20 mouse cellular contexts compared by ENCODE assay signal in the genomic region with DNA sequence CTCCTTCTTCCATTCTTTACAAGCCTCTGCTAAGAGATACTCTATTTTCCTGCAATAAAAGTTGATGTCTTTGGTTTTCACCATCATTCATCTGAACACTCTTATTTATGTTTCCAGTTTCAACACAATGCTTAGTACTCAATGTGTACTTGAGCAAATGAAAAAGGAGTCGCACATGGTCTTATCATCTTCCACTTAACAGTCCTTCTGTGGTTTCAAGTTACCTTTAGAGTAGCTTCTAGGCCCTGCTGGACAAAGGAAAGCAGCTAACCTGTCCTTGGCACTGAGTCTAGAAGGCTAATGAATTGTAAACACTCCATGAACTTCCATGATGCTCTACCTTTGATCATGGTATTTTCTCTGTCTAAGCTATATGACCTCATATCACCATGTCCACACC.
A peak's percentile ranks its signal among the peaks of the same experiment; 100 is the strongest.
DNase-seq lines count a peak whose midpoint lies in the region; ATAC-seq and TF ChIP-seq lines count a peak whose summit lies in the region.
"Had no signal": no experiment of that assay in that cellular context is flagged by ENCODE, and none has a peak within 500 bp of the region (broad histone marks: within the 10 kb centered on the region; RNA-seq: fewer than 3 reads in every experiment).

No protein-coding gene starts in this region.

- H3K36me3 ChIP-seq in kidney, embryonic 15.5 days, result no peaks in the 10 kb centered on the region
- H3K36me3 ChIP-seq in kidney, postnatal 0 days (ENCODE audit: insufficient read depth, low read length), result no peaks in the 10 kb centered on the region
- no peaks in the 10 kb centered on the region for H3K36me3 ChIP-seq in forebrain, embryonic 11.5 days (ENCODE audit: control insufficient read depth, insufficient read depth, low read length)
- H3K36me3 ChIP-seq: embryonic facial prominence, embryonic 10.5 days; embryonic facial prominence, embryonic 12.5 days; forebrain, embryonic 12.5 days had no signal

- no peaks in the 10 kb centered on the region for H3K27me3 ChIP-seq in kidney, embryonic 15.5 days
- H3K27me3 ChIP-seq in kidney, postnatal 0 days (ENCODE audit: insufficient read depth, low read length), result no peaks in the 10 kb centered on the region
- no peaks in the 10 kb centered on the region for H3K27me3 ChIP-seq in forebrain, embryonic 11.5 days (ENCODE audit: control insufficient read depth, insufficient read depth, low read length)
- H3K27me3 ChIP-seq: embryonic facial prominence, embryonic 12.5 days; forebrain, embryonic 12.5 days had no signal

- H3K9ac ChIP-seq in kidney, embryonic 15.5 days, result no peak overlapping the region
- H3K9ac ChIP-seq in kidney, postnatal 0 days (ENCODE audit: low read depth, low read length), result no peak overlapping the region
- no peak overlapping the region for H3K9ac ChIP-seq in forebrain, embryonic 11.5 days (ENCODE audit: low read length)
- H3K9ac ChIP-seq: embryonic facial prominence, embryonic 12.5 days; forebrain, embryonic 12.5 days had no signal

- 29% methylated on average over 1 of the region's 1 CpGs for WGBS in kidney, embryonic 15.5 days
- 30% methylated on average over 1 of the region's 1 CpGs for WGBS in kidney, postnatal 0 days
- WGBS in forebrain, embryonic 11.5 days, result 79% methylated on average over 1 of the region's 1 CpGs

- no peaks in the 10 kb centered on the region for H3K9me3 ChIP-seq in kidney, embryonic 15.5 days (replicated peaks)
- no peaks in the 10 kb centered on the region for H3K9me3 ChIP-seq in kidney, postnatal 0 days (replicated peaks; ENCODE audit: low read length)
- H3K9me3 ChIP-seq in forebrain, embryonic 11.5 days (ENCODE audit: control insufficient read depth, low read length), result no peaks in the 10 kb centered on the region
- H3K9me3 ChIP-seq: embryonic facial prominence, embryonic 10.5 days; embryonic facial prominence, embryonic 12.5 days; forebrain, embryonic 12.5 days had no signal

- no peak for DNase-seq in kidney, adult 9 months
- DNase-seq in kidney, postnatal 0 days (ENCODE audit: low spot score), result peak; percentile 62
- DNase-seq in kidney, adult 8-10 months, result no peak
- DNase-seq in ZHBTc4 (ENCODE audit: low read depth, low spot score), result peak; percentile 2
- no peak for DNase-seq in forebrain, embryonic 11.5 days (ENCODE audit: low spot score)
- DNase-seq: adrenal gland, adult 8-10 months; adrenal gland, postnatal 14 days; adrenal gland, postnatal 36 days; cerebellum, adult 11-12 months; cerebellum, adult 2 months; cerebellum, adult 9-10 months; cerebellum, postnatal 10 days; cerebellum, postnatal 25 days had no signal

- H3K27ac ChIP-seq in kidney, embryonic 15.5 days, result no peak overlapping the region
- no peak overlapping the region for H3K27ac ChIP-seq in kidney, postnatal 0 days
- H3K27ac ChIP-seq in forebrain, embryonic 11.5 days (ENCODE audit: low read depth, low read length), result no peak overlapping the region
- H3K27ac ChIP-seq: embryonic facial prominence, embryonic 10.5 days; embryonic facial prominence, embryonic 12.5 days; forebrain, embryonic 12.5 days had no signal

- no peak overlapping the region for H3K4me3 ChIP-seq in kidney, embryonic 15.5 days (replicated peaks)
- no peak overlapping the region for H3K4me3 ChIP-seq in kidney, postnatal 0 days (replicated peaks; ENCODE audit: low read depth, low read length)
- no peak overlapping the region for H3K4me3 ChIP-seq in forebrain, embryonic 11.5 days (ENCODE audit: low read depth, low read length)
- H3K4me3 ChIP-seq: embryonic facial prominence, embryonic 10.5 days; embryonic facial prominence, embryonic 12.5 days; forebrain, embryonic 12.5 days had no signal

- H3K4me2 ChIP-seq in kidney, embryonic 15.5 days, result no peak overlapping the region
- H3K4me2 ChIP-seq in kidney, postnatal 0 days (ENCODE audit: low read length), result no peak overlapping the region
- H3K4me2 ChIP-seq in forebrain, embryonic 11.5 days (ENCODE audit: low read depth, low read length, severe bottlenecking), result no peak overlapping the region
- H3K4me2 ChIP-seq: embryonic facial prominence, embryonic 12.5 days; forebrain, embryonic 12.5 days had no signal

- H3K4me1 ChIP-seq in kidney, embryonic 15.5 days, result 0 out of 2 replicates have a peak, but pooled peaks cover 6% of the 10 kb centered on the region
- no peaks in the 10 kb centered on the region for H3K4me1 ChIP-seq in kidney, postnatal 0 days (replicated peaks; ENCODE audit: insufficient read depth, low read length)
- no peaks in the 10 kb centered on the region for H3K4me1 ChIP-seq in forebrain, embryonic 11.5 days (replicated peaks; ENCODE audit: control insufficient read depth, insufficient read depth, low read length)
- H3K4me1 ChIP-seq: embryonic facial prominence, embryonic 10.5 days; embryonic facial prominence, embryonic 12.5 days; forebrain, embryonic 12.5 days had no signal

- ATAC-seq in kidney, embryonic 15.5 days (replicated peaks; ENCODE audit: low FRiP score), result peak; percentile 75
- 0 out of 2 replicates have a peak, but pooled peaks have one; percentile 36 for ATAC-seq in kidney, postnatal 0 days (replicated peaks; ENCODE audit: low FRiP score, low read depth)
- no peak for ATAC-seq in forebrain, embryonic 11.5 days (replicated peaks; ENCODE audit: low FRiP score)
- ATAC-seq: activated CD4-positive, CD25-positive, alpha-beta regulatory T cell, adult 4 months; forebrain, embryonic 14.5 days; forebrain, embryonic 16.5 days had no signal

- TF ChIP-seq CTCF in kidney, postnatal 0 days (IDR thresholded peaks at IDR 0.05; ENCODE audit: low read depth), result no peak

Comparison
In these comparisons a context has a peak if more than half of its experiments do, and no peak if none do; other contexts are left out.
1. DNase-seq: peak in kidney, postnatal 0 days (single experiment) and ZHBTc4 (single experiment); none in kidney, adult 9 months (single experiment), kidney, adult 8-10 months (0 of 2) and forebrain, embryonic 11.5 days (single experiment).